Mouse (Mus musculus) bone marrow macrophage, adult 2 months (primary cell): Measurements from ENCODE around the gene Umps.

Source experiments
- CTCF ChIP-seq: IDR thresholded peaks from 2 replicates; pipeline ENCODE4 v1.5.1; 2012; ENCODE audit warnings: low read depth, mild to moderate bottlenecking, low read length, moderate library complexity
- POLR2A ChIP-seq: IDR thresholded peaks from 2 replicates; pipeline ENCODE4 v1.6.1; 2012; ENCODE audit warnings: mild to moderate bottlenecking, low read depth, low read length, borderline replicate concordance

- TF ChIP-seq CTCF (no peak), POLR2A (no peak)
Measured at GRCm38 (mm10) chr16:34004128-34004578, 37.3 kb upstream of the Umps start.
